Mouse (Mus musculus): Measurements from ENCODE around the gene Blm.

DNA sequence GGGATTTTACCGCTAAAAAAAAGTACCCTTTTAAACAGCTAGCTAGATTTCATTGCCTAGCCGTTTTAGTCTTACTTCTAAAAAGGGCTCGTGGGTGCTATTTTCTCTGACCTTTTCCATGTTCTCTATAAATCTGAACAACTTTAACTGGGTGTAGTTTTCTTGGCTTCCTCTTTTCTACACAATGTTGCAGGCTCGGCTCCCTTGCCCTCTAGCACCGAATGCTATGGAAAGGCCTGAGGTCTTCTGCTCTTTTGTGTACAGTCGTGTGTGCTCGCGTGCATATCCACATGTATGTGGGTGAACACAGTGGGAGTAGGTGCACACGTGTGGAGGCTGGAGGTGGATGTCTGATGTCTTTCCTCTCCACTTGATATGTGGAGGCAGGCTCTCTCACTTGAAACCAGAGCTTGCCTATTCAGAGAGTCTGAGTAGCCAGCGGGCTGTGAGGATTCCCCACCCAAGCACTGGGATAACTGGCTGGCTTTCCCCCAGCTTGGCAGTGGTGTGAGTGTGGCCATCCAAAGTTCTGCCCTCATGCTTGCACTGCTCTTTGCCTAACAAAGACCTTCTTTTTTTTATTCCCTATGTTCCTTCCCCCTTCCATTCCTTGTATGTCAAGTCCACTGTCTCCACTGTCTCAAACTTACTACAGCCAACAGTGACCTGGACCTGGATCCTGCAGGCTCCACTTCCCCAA lies 95.0 kb downstream of the Blm start:
- TF ChIP-seq CTCF (IDR thresholded peaks at IDR 0.05; ENCODE audit: low read depth, low read length) = no peak
- no peak for TF ChIP-seq POLR2A (IDR thresholded peaks at IDR 0.05; ENCODE audit: extremely low read depth, insufficient read depth, low read length)

Data from liver, adult 2 months (tissue).